Mouse (Mus musculus) retina, embryonic 14.5 days (tissue): ENCODE data around the gene Fbxo10.
A peak's percentile ranks its signal among the peaks of the same experiment; 100 is the strongest.
"Not testable (repeated sequence)": the region's sequence is repeated elsewhere in the genome, so short reads cannot be mapped to it uniquely, and the experiment has no call there.

Source experiments
- DNase-seq: peaks from one replicate; pipeline ENCODE4 v3.0.0-alpha.2; 2015; ENCODE audit warnings: low spot score

Gene Fbxo10

DNA sequence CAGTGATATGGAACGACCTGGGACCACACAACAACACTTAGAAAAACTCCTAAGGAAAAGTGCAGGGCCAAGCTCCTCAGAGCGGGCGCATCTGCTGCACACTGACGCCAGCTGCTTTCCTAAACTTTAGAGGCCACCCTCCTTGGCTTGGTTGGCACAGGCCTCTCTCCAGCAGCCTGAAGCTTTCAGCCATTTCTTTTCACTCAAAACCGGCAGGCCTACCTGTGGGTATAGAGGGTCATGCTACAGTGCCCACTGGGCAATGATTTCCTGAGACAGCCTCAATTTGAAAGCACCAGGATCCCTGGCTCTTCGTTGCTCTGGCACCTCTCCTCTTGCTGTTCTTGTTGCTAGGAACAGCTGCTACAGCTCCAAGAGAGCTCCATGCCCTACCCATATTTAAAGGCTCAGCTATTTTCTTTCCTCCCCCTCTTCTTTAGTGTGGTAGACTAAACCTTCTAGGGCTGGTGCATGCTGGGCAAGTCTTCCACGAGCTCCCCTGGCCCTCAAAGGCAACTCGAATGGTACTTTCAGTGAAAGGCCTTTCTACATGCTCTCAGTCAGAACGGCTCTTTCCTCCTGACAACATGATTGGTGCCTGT is 37.0 kb downstream of the Fbxo10 start:
- no peak for DNase-seq

DNA sequence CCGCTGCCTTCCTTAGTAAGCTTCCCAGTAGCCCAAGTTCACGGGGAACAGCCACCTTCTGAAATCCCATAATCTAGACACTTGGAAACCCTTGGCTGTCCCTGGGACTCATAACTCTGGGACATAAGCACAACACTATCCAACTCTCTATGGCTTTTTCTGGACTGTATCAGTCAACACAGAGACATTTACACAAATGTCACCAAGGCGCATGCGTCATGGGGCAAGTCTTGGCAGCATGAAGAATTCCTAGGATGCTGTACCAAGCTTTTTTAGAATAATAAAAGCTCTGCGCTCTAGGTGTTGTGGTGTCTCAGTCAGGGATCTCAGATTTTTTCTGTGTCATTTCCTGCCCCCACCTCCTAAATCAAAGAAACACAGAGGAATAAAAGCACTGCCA is 37.7 kb downstream of the Fbxo10 start:
- no peak for DNase-seq

DNA sequence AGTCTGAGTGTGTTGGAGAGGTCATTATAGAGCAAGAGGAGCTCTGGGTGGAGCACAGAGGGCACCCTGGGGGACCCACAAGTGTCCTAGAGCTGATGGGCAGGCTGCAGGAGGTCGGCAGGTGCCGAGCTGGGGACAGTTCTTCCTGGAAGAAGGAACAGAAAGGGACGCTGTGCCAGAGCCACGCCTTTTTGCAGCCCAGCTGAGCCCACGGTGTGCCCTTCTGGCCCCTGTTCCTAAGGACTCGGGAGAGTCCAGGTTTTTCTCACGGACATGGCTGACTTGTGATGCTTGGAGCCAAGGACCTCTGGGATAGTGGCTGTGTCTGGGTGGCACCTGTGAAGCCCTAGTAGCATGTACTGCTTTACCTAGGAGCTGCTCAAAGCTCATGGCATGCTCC is 43.6 kb downstream of the Fbxo10 start:
- no peak for DNase-seq

DNA sequence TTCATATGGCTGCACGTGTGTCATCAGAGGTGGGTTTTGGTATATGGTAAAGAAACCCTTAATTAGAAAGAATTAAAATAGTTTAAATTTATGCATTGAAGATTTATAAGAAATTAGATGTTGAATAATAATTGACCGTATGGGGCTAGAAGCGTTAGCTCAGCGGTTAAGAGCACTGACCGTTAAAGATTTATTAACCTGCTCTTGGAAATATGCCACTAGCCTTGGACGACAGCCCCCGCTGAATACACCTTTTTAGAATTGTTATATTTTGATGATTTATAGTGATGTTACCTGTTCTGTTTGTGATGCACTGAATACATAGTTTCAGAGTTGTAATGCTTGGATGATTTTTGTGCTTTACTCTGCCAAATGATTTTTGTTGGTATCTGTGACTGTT is 44.9 kb downstream of the Fbxo10 start:
- not testable (repeated sequence) for DNase-seq

DNA sequence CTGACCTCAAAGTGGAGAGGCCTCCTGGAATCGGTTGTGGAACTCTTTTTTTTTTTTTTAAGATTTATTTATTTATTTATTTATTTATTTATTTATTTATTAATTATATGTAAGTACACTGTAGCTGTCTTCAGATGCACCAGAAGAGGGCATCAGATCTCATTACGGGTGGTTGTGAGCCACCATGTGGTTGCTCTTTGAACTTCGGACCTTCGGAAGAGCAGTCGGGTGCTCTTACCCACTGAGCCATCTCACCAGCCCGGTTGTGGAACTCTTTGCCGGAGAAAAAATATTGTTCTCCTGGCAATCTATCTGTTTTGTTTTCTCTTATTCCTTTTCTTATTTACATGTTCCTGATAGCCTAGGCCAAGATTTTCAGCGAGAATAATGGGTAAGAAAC is 45.5 kb downstream of the Fbxo10 start:
- DNase-seq = peak; percentile 39

DNA sequence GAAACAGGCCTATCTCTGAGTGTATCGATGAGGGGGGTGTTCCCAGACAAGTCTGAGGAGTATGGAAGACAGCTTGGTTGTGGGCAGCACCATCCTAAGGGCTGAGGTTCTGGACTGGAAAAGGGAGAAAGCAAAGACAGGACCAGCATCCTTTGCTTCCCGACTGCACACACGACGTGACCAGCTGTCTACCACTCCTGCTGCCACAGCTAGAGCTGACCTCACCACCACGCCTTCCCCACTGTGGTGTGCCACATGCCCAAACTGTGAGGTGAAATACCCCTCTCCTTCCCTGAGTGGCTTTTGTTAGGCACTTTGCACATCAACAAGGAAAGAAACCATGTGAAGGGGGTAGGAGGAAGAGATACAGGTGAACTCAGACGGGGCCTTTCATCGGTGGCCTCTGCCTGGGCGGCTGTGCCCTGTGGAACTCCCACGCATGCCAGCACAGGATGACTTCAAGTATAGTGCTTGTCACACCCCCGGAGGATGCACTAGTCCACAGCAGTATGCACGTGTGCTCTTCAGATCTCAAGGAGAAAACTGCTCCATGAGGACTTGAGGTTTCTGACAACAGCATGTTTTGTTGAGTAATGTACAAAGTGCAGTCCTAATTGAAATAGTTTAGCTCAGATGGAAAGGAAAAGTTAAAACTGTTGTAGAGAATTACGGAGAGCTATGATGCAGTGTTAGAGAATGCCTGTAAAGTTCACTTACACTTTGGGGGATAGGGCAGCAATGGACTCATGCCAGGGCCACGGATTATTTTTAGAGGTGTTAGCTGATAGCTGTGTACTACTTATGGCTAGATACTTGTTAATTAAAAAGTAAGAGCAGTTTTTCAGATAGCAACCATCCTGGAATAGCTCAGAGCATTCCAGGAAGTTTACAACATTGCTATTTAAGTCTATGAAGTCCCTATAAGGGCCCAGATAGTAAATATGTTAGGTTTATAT is 46.7 kb downstream of the Fbxo10 start:
- DNase-seq = no peak

DNA sequence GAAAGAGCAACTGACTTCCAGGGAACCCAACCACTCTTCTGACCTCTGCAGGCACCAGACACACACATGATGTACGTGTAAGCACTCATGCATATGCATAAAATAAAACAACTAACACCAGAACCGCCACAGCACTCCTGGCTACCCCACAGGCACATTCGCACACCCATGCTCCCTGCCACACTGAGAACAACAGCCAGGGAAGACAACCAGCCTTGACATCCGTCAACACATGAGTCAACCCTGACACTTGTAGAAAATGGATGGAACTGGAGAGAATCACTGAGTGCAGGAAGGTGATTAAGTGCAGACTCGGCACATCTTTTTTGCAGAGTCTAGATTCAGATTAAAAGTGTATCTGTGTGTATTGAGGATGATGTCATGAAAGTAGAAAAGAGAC is 47.8 kb downstream of the Fbxo10 start:
- DNase-seq = no peak

DNA sequence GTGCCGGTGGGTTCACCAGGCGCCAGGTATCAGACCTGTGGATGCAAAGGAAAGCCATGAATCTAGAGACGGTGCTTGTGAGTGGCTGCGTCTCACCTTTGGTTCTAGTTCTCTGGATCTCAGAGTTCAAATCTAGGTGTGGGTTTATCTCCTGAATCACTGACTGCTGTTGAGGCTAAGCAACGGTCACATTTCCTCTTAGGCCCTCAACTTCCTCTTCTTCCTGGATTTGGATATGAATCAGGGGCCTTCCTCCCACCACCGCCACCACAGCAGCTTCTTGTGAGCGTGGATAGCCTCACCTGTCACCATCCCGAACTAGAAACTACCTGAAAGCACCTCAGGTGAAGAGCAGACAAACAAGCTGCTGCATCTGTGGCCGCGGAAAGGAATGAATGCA is 48.4 kb downstream of the Fbxo10 start:
- DNase-seq = no peak

DNA sequence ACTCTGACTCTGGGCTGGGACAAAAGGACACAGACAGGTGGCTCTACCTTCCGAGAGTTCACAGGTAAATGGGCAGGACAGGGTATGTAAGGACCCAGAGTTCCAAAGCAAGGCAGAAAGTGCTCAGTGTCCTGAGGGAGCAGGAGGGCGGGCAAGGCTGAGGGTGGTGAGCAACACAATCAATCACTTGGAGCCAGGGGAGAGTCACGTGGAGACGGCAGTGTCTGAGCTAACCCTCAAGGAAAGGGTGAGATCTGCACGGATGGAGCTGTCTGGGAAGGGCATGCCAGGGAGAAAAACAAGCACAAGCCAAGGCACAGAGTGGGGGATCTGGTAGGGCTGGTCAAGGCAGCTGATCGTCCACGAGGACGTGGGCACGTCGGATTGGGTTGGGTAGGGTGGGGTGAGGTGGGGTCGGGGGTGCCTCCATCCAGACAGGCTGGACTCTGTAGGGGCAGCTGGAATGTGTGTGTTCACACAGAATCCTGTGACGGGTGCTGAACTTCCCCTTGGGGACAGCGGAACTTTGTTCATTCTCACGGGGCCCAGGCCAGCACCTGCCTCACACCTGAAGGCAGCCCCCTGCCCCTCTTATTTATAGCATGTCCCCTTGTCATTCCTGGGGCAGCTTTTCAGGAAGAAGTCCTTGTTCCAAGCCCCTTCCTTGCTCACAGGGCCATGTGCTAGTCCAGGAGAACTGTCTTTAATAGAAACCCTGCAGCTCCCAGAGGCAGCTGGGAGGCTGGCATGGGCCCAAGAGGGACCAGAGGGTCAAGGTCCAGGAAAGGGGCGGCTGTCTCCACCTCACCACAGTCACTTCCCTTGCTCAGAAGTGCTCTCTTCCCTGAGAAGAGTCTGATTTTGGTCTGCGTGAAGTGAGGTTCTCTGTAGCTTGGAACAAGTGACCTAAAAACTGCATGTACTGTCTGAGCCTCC is 49.4 kb downstream of the Fbxo10 start:
- no peak for DNase-seq

DNA sequence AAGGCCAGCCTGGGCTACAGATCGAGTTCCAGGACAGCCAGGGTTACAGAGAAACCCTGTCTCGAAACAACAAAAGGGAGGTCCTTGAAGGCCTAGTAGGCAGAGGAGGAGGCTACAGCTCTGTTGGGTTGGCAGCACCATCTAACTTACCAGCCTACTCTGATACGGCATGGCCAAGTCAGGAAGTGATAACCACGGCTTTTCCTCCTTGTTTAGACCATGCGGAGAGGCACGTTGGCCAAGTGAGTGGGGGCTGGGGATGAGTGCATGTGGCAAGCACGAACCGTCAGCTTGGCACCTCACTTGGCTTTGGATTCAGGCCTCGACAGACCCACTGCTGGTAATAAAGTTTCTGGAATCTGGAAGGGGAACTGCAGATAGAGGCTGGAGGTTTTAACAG is 51.8 kb downstream of the Fbxo10 start:
- DNase-seq = no peak

DNA sequence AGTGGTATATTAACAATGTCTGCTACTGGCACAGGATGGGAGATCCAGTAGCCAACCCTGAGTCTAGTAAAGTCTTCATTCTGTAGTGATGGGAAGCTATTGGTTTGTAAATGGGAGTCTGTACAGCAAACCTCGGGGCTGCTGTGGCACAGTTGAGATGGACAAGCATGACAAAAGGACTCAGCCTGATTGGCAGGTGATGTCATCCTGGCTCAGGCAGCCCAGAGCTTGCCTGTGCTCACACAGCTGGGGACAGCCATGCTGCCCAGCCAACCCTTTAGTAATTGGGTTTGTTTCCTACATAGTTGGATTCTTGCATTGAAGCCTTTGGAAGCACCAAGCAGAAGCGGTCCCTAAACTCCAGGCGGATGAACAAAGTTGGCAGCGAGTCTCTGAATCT is 57.9 kb downstream of the Fbxo10 start:
- no peak for DNase-seq

DNA sequence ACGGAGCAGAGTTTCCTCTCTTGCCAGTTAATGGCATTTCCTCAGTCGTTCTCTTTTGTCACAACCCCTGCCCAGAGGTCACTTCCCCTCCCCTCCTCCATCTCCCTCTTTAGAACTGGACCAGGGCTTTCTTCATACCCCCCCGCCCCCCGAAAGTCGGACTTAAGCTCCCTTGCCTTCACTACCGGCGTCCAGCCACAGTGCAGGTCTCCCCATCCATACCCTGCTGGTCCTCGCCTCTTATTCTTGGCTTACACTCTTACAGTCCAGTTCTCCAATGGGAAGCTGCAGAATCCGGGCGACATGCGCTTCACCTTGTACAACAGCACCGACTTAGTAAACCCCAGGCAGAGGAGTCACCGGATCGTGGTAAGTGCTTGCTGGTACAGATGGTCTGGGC is 65.4 kb downstream of the Fbxo10 start:
- no peak for DNase-seq

DNA sequence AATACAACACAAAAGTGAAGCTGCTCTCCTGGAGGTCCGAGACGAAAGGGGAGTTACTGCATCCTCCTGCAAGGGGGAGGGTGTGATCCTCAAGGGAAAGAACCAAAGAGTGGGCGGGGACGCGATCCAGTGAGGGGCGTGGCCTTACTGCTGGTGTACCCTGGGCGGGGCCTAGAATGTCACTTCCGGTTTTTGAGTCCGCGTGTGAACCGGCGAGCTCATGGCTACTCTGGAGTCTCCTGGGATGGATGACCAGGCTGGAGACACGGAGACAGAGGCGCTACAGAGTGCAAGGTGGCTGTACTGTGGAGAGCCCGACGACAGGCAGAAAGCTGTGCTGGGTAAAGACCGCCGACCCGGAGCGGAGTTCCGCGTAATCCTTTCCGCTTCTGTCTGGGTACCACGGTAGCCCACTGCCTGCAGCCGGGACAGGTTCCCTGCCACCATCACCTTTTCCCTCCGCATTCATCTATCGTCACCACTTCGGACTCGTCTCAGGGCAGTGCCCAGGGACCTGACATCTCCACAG is 65.9 kb downstream of the Fbxo10 start, which contains the start of gene Polr1e:
Gene Polr1e, plus strand, starts transcription at position 132 of the 529 bp plus-strand sequence.
- peak; percentile 98 for DNase-seq

DNA sequence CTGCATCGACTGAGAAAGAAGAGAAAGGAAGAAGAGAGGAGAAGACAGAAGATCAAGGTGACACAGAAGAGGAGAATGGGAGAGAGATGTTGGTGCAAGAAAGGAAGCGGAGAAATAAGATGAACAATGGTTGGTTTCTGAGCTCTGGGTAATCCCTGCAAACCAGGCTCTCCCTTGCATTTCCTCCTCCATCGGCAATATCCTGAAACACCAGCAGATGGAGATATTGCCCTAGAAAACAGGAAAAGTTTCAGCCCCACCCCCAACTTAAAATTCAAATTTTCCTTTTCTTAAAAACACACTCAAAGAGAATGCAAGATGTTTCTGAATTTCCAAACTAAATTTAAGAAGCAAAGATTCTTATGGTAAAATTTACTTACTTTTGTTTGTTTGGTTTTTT is 68.8 kb downstream of the Fbxo10 start:
- peak; percentile 77 for DNase-seq

DNA sequence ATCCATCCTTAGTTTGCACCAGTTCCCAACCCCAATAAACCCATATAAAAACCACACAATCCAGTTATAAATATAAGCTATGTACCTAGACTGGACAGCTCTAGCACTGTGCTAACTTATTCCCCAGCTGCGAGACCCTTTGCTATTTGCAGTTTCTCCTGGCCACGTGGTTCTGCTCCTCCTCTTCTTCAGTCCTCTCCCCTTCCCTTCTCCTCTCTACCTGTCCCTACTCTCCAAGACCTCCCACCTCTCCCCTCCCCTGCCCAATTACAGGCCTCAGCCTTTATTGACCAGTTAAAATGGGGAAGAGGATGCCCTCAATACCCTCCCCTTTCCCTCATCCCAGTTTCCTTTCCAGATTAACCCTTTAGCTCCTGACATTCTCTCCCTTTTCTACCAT is 70.9 kb downstream of the Fbxo10 start:
- DNase-seq = no peak

DNA sequence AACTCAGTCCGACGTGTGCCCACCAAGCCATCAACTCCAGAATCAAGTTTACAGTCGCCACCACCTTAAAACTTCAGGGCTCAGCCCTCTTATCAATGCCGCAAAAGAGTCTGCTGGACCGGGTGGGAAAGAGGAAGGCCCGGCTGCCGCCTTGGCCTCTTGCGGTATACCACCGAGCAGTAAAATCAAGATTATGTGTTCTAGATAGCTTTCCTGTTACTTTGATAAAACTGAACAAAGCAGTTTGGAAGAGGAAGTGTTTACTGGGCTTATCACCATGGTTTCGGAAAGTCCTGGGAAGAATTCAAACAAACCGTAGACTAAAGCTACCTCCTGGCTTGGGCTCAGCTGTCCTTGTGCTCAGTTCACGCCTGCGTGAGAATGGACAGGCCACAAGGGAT is 71.4 kb downstream of the Fbxo10 start:
- peak; percentile 33 for DNase-seq

DNA sequence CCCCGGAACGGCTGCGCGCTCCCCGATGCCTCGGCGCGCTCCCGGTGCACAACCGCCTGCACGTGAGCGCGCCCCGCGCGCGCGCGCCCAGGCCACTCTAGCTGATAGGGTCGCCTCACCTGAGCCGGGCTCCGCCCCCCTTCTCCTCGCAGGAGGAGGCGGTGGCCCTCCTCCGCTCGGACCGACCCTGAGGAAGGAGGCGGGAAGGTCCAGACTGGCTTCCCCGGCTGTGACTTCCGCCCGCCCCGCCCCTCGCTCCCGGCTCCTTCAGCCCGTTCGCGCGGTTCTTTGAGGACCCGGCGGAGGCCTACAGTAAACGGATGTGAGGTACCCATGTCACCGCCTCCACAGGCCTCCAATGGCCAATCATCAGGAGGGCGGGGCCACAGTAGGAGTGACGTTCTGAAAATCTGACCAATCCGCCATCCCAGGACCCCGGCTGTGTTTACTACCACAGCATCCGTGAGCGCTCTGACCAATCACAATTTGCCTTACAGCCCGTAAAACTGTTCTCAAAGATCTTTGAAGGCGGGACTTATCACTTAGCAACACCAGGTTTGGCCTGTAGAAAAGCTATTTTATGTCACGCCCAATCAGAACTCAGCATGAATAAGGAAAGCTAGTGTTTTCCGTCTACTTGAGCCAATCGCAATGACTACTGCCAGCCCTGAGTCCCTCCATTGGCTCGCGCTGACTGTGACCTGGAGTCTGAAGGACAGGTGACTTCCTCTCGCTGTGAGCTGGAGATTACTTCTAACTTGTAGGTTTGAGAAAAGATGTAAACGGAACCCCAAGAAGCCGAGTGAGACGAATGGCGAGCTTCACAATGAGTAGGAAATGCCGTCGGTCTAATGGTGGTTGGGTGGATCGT is 72.1 kb downstream of the Fbxo10 start, which contains the start of gene Zbtb5:
Gene Zbtb5, minus strand, starts transcription at position 308 of the 871 bp plus-strand sequence.
- DNase-seq = peak; percentile 100

DNA sequence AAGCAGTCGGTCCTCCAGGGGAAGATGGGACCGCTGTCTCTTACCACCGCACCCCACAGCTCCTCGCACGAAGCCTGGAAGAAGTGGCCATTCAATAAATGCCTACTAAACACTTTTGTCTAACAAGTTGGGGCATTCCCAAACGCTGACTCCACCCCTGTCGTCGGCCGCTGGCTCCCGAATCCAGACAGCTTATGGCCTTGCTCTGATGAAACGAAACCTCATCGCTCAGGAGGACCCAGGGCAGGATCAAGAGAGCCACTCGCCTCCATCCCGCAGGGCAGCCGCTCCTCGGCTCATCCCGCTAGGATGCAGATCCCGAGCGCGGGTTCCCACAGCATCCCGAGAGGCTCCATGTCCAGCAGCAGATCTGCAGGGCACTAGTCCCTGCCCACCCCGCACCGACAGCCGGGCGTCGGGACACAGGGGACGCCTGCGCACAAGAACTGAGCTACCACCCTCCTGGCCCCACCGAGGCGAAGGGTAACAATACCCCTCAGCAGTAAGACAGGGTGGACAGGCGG is 72.8 kb downstream of the Fbxo10 start:
- no peak for DNase-seq

DNA sequence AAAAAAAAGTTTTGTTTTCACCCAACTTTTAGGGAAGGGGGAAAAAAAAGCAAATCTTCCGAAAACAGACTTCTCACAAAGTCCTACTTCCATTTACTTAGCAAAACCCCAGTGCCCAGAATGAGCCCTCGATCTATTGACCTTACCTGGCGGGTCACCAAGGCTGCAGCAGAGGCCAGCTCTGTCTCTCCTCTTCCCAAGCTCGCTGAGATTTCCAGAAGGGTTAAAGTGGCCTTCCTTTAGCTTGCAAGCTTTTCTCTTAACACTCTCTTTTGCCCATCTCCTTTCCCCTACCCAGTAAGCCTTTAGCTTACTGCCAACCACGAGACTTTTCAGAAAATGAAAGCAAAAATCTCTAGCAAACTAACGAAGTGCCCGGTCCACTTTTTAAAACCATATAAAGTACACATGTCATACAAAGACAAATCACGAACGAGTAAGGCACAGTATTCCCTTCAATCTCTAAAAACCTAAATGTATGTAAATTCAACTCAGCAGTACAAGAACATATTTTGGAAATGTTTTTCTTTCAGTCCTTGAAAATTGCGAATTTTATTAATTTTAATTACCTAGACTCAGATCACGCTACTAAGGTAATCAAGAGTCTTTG is 73.5 kb downstream of the Fbxo10 start:
- no peak for DNase-seq

DNA sequence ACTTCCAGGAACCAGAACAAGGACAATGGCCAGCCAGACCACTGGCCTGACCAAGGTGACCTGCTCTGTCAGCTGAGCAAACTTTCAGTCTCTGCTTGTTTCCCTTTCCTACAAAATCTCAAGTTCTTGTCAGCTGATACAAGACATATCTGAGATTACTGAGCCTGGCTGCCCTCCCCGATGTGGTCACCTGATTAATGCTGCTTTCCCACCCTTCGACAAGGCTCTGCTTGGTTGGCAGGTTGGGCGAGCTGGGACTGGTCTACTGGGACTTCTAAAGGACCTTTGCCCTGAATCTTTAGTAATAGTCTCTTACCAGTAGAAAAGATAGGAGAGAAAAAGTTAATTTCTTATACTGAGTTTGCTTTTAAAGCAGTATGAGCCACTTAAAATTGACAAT is 79.0 kb downstream of the Fbxo10 start:
- no peak for DNase-seq
